Mouse (Mus musculus) limb, embryonic 12.5 days (tissue): ENCODE measurements at regions not wholly inside any gene's neighbourhood (a gene's known extent, or its start where the extent isn't known, plus 50 kb on each side); places are given as distances from the start of the nearest gene placed in this dataset.
"Not testable (repeated sequence)": the region's sequence is repeated elsewhere in the genome, so short reads cannot be mapped to it uniquely, and the experiment has no call there.

Experiments used
- ATAC-seq: fragments of 200-750 bp; cut with Nextera tagmentation; 2 replicates; pipeline ENCODE4 v1.8.0; 2017; ENCODE audit warnings: low read depth, moderate TSS enrichment; ENCODE audit not compliant: insufficient number of reproducible peaks, insufficient read depth, low FRiP score, low TSS enrichment
- H3K27ac ChIP-seq: fragments of 300-500 bp; sonication (generic); 2 replicates; pipeline ENCODE4 v1.5.1; 2016; ENCODE audit warnings: mild to moderate bottlenecking, moderate library complexity
- H3K27me3 ChIP-seq: fragments of 300-500 bp; sonication (generic); 2 replicates; pipeline ENCODE4 v1.6.1; 2016; ENCODE audit warnings: mild to moderate bottlenecking, moderate library complexity
- H3K36me3 ChIP-seq: fragments of 300-500 bp; sonication (generic); 2 replicates; pipeline ENCODE4 v1.6.1; 2016; ENCODE audit warnings: mild to moderate bottlenecking, moderate library complexity
- H3K4me1 ChIP-seq: fragments of 300-500 bp; sonication (generic); replicated peaks from 2 replicates; pipeline ENCODE4 v1.6.1; 2016
- H3K4me2 ChIP-seq: fragments of 300-500 bp; sonication (generic); 2 replicates; pipeline ENCODE4 v1.6.1; 2016; ENCODE audit warnings: mild to moderate bottlenecking, moderate library complexity
- H3K4me3 ChIP-seq: fragments of 300-500 bp; sonication (generic); replicated peaks from 2 replicates; pipeline ENCODE4 v1.5.1; 2016; ENCODE audit warnings: mild to moderate bottlenecking
- H3K9ac ChIP-seq: fragments of 300-500 bp; sonication (generic); replicated peaks from 2 replicates; pipeline ENCODE4 v1.6.1; 2016; ENCODE audit warnings: mild to moderate bottlenecking, moderate library complexity
- H3K9me3 ChIP-seq: fragments of 300-500 bp; sonication (generic); 2 replicates; pipeline ENCODE4 v1.6.1; 2016; ENCODE audit warnings: mild to moderate bottlenecking, moderate library complexity
- WGBS: fragments of 180-500 bp; shearing (Covaris S2); methylation state at CpG from one replicate; pipeline ENCODE4 v1.1.7; 2016; 5-methylcytosine and 5-hydroxymethylcytosine counted together

- Histone ChIP-seq H3K9me3 (no peaks in the 10 kb centered on the region), H3K36me3 (no peaks in the 10 kb centered on the region), H3K4me2 (no peak overlapping the region), H3K4me1 (peaks cover 17% of the 10 kb centered on the region), H3K27ac (no peak overlapping the region), H3K27me3 (no peaks in the 10 kb centered on the region), H3K9ac (no peak overlapping the region), H3K4me3 (no peak overlapping the region)
- no peak for ATAC-seq
Measured at GRCm38 (mm10) chr9:92767532-92767931, 225.5 kb downstream of the Plod2 start.

- Histone ChIP-seq H3K4me1 (peaks cover 17% of the 10 kb centered on the region), H3K27ac (no peak overlapping the region), H3K27me3 (no peaks in the 10 kb centered on the region), H3K4me3 (no peak overlapping the region), H3K36me3 (no peaks in the 10 kb centered on the region), H3K4me2 (no peak overlapping the region), H3K9ac (no peak overlapping the region), H3K9me3 (no peaks in the 10 kb centered on the region)
- ATAC-seq: no peak
- WGBS: 79% methylated on average over 3 of the region's 3 CpGs
Measured at GRCm38 (mm10) chr9:92768432-92768831, 226.4 kb downstream of the Plod2 start.

DNA sequence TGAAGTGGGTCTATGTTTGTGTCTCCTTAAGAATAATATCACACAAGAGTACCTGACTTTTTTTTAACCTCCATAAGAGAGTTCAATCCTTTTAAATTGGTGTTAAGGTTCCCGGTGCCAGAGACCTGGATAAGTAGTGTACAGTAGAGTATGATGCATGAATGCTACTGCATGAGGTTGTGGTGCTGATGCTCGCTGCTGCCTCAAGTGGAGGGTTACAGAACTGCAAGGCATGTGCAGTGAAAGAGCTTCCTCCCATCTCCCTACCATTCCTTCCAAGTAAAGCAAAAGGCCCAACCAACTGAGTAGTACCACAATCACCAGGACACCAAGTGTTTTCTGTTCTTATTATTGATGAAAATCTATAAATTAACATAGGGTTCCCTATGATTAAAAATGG is 227.5 kb downstream of the Plod2 start:
- Histone ChIP-seq H3K27ac (no peak overlapping the region), H3K9me3 (no peaks in the 10 kb centered on the region), H3K4me1 (peaks cover 17% of the 10 kb centered on the region), H3K9ac (no peak overlapping the region), H3K4me2 (no peak overlapping the region), H3K36me3 (no peaks in the 10 kb centered on the region), H3K4me3 (no peak overlapping the region), H3K27me3 (no peaks in the 10 kb centered on the region)
- no peak for ATAC-seq
- 65% methylated on average over 2 of the region's 2 CpGs for WGBS

DNA sequence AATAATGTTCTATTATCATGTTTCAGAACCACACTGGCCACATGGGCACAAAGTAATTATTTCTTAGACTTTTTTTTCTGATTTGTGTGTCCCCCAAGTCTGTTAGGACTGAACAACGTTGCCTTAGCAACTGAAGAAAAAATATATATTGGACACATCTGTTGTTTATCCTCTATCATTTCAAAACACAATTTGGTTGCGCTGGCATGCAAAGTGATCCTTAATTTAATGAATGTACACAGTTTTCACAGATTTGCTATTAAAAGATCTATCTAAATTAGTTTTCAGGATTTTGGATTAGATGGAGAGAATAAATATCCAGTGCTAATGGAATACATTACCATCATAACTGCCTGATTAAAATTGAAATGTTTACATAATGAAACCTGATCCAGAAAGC is 229.0 kb downstream of the Plod2 start:
- H3K4me2 ChIP-seq: no peak overlapping the region
- H3K9ac ChIP-seq: no peak overlapping the region
- no peak overlapping the region for H3K4me3 ChIP-seq
- no peaks in the 10 kb centered on the region for H3K27me3 ChIP-seq
- WGBS: 60% methylated on average over 2 of the region's 2 CpGs
- peaks cover 17% of the 10 kb centered on the region for H3K4me1 ChIP-seq
- no peaks in the 10 kb centered on the region for H3K9me3 ChIP-seq
- no peak for ATAC-seq
- no peaks in the 10 kb centered on the region for H3K36me3 ChIP-seq
- no peak overlapping the region for H3K27ac ChIP-seq

DNA sequence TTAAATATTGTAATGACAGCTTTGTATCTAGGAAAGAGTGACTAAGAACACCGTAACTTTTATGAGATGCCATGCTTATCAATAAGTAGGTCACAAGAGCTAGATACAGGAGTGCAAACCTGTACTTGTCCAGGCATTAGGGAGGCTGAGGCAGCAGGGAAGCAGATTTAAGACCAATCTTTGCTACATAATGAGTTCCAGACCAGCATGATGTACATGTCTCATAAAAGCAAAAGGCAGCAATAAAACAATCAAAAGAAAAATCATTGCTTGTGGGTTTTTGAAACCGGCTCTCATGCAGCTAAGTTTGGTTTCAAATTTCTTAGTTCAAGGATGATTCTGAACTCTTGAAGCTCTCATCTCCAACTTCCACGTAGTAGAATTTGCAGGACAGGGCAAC is 229.7 kb downstream of the Plod2 start:
- 14% methylated on average over 3 of the region's 3 CpGs for WGBS
- peak; percentile 43; the same call in 1 of the 2 replicates for ATAC-seq
- H3K9me3 ChIP-seq: no peaks in the 10 kb centered on the region
- no peak overlapping the region for H3K27ac ChIP-seq
- no peaks in the 10 kb centered on the region for H3K36me3 ChIP-seq
- H3K4me1 ChIP-seq: peaks cover 17% of the 10 kb centered on the region
- no peak overlapping the region for H3K4me2 ChIP-seq
- H3K27me3 ChIP-seq: no peaks in the 10 kb centered on the region
- H3K4me3 ChIP-seq: no peak overlapping the region
- no peak overlapping the region for H3K9ac ChIP-seq

GRCm38 (mm10) chr9:92782922-92783454 is 241.0 kb downstream of the Plod2 start:
- ATAC-seq: no peak
- H3K27ac ChIP-seq: no peak overlapping the region
- H3K4me2 ChIP-seq: no peak overlapping the region

DNA sequence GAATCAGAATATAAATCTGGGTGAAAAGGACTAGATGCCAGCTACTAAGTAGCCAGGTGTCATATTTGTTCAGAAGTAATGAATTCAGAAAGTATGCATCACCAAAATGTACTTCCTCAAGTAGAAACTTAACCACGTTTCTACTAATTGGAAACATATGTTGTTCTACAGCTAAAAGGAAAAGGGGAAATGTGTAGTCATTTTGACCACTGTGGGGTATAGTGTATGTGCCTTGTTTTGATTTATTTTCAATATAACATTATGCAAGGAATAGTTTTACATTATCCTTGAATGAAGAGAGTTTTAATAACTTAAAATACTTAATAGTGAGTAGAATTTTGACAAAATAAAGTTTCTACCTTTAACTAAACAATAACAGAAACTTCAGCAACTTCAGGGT is 257.7 kb downstream of the Plod2 start:
- ATAC-seq: peak; percentile 59; the same call in 1 of the 2 replicates
- no peaks in the 10 kb centered on the region for H3K9me3 ChIP-seq
- no peaks in the 10 kb centered on the region for H3K36me3 ChIP-seq
- H3K9ac ChIP-seq: no peak overlapping the region
- H3K27ac ChIP-seq: no peak overlapping the region
- 11% methylated on average over 1 of the region's 1 CpGs for WGBS
- H3K4me3 ChIP-seq: no peak overlapping the region
- H3K4me1 ChIP-seq: no peaks in the 10 kb centered on the region
- H3K27me3 ChIP-seq: no peaks in the 10 kb centered on the region
- no peak overlapping the region for H3K4me2 ChIP-seq

More at GRCm38 (mm10) chr9:92782922-92783454, 241.0 kb downstream of the Plod2 start:
- Histone ChIP-seq H3K9ac (no peak overlapping the region), H3K4me3 (no peak overlapping the region), H3K27me3 (no peaks in the 10 kb centered on the region), H3K4me1 (no peaks in the 10 kb centered on the region), H3K9me3 (peaks cover 5% of the 10 kb centered on the region; the same call in 1 of the 2 replicates), H3K36me3 (no peaks in the 10 kb centered on the region)

DNA sequence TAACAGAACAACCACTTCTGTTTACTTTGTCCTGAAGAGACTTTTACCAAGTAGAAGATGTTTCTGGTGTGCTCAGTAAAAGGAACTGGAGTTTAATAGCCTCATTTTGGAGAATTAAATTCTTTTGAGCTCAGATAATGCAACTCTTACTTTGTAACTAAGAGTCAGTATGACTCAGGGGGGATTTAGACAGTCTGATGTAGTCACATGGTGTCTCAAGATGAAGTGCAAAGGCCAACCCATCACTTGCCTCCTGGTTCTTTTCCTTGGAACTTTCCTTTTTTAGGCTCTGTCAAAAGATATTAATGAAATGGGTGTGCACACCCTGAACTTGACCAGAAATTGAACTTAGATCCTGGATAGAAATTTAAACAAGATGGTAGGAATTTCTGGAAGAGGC is 267.4 kb downstream of the Plod2 start:
- no peak overlapping the region for H3K4me2 ChIP-seq
- no peak overlapping the region for H3K27ac ChIP-seq
- no peak overlapping the region for H3K4me3 ChIP-seq
- no peak for ATAC-seq
- no peaks in the 10 kb centered on the region for H3K27me3 ChIP-seq
- no peaks in the 10 kb centered on the region for H3K4me1 ChIP-seq
- no peaks in the 10 kb centered on the region for H3K36me3 ChIP-seq
- H3K9ac ChIP-seq: no peak overlapping the region
- no peaks in the 10 kb centered on the region for H3K9me3 ChIP-seq

DNA sequence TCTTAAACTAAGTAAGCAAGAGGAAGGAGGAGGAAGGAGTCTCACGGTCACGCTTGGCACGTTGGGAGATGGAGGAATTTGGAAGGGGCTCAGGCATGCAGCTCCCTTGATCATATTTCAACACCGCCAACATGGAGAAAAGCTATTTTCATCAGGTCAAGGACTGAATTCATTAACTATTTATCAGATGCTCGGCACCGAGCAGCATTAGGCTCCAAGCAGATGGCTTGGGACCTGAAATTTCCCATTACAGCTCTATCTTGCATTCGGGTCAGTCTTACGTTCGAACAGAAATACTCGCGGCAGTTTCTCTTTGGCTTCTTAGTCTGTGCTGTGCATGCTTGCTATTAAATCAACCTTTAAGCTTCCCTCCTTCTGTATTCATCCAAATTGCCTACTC is 278.7 kb downstream of the Plod2 start:
- H3K4me1 ChIP-seq: no peaks in the 10 kb centered on the region
- WGBS: 69% methylated on average over 11 of the region's 11 CpGs
- no peaks in the 10 kb centered on the region for H3K9me3 ChIP-seq
- no peaks in the 10 kb centered on the region for H3K36me3 ChIP-seq
- no peak overlapping the region for H3K4me3 ChIP-seq
- no peak overlapping the region for H3K4me2 ChIP-seq
- no peak overlapping the region for H3K27ac ChIP-seq
- H3K27me3 ChIP-seq: no peaks in the 10 kb centered on the region
- H3K9ac ChIP-seq: no peak overlapping the region
- ATAC-seq: no peak

GRCm38 (mm10) chr9:92826708-92827353 is 284.8 kb downstream of the Plod2 start:
- no peak for ATAC-seq
- H3K9me3 ChIP-seq: no peaks in the 10 kb centered on the region
- H3K9ac ChIP-seq: no peak overlapping the region
- H3K27ac ChIP-seq: no peak overlapping the region
- H3K4me3 ChIP-seq: no peak overlapping the region
- H3K4me1 ChIP-seq: no peaks in the 10 kb centered on the region
- H3K36me3 ChIP-seq: no peaks in the 10 kb centered on the region
- H3K4me2 ChIP-seq: no peak overlapping the region
- H3K27me3 ChIP-seq: no peaks in the 10 kb centered on the region

DNA sequence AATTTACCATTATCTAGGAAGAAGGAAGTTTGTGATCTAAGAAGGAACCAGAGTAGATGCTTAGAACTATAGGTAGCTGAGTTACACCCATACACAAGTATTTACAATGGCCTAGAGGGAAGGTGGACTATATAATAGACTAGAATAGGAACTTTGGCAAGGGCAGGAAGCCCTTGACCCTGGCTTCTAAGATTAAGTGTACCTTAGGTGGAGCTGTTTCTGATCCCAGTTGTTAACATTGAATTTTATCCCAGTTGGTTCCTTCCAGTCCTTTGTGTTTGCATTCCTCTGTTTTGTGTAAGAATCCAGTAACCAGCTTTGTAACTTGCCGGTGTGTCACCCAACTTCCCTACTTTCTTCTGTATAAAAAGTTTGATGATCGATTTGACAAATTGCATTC is 294.1 kb downstream of the Plod2 start:
- not testable (repeated sequence) for H3K4me3 ChIP-seq, H3K4me1 ChIP-seq, H3K9me3 ChIP-seq, H3K27ac ChIP-seq, H3K36me3 ChIP-seq, H3K27me3 ChIP-seq, H3K4me2 ChIP-seq, H3K9ac ChIP-seq, ATAC-seq
- WGBS: 97% methylated on average over 2 of the region's 2 CpGs

DNA sequence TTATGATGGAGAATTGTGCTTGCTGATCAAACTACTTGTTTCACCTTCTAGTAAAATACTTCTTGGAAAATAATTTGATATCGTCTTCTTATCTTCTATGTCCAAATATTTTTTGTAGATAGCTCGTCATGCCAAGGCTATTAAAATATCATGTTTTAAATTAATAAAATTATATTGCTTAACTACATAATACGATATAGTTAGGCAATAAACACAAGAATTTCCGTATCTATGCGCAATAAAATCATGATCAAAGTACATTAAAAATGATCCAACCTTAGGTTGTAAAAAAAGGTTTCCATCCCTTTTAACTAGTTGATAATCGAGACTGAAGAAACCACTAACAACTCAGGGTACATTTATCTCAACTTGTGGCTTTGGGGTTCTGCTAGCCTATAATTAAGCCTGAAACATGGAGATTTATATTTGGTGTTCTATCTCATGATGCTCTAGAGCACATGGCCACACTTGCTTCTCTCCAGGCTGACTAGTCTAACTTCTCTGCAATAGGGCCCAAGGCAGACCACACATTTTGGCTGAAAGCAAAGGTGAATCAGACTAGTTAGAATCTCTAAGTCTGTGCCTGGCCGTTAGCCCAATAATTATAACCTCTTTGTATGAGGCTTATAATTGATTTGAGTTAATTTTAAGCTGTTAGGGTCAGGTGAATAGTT is 314.5 kb downstream of the Plod2 start:
- H3K9me3 ChIP-seq: no peaks in the 10 kb centered on the region
- H3K27me3 ChIP-seq: no peaks in the 10 kb centered on the region
- ATAC-seq: no peak
- H3K4me2 ChIP-seq: no peak overlapping the region
- no peak overlapping the region for H3K27ac ChIP-seq
- no peak overlapping the region for H3K9ac ChIP-seq
- no peaks in the 10 kb centered on the region for H3K36me3 ChIP-seq
- H3K4me3 ChIP-seq: no peak overlapping the region
- WGBS: 86% methylated on average over 7 of the region's 7 CpGs
- H3K4me1 ChIP-seq: no peaks in the 10 kb centered on the region
